Mouse (Mus musculus): ENCODE measurements around the gene Wnt7a. TPM values are rescaled to one million over a fixed set of nuclear protein-coding genes. Genes with fewer than 3 reads are reported as not detected.

Gene Wnt7a
- total RNA-seq (2015) (not detected in 2 replicates), total RNA-seq (2017) (not detected in 2 replicates)

DNA sequence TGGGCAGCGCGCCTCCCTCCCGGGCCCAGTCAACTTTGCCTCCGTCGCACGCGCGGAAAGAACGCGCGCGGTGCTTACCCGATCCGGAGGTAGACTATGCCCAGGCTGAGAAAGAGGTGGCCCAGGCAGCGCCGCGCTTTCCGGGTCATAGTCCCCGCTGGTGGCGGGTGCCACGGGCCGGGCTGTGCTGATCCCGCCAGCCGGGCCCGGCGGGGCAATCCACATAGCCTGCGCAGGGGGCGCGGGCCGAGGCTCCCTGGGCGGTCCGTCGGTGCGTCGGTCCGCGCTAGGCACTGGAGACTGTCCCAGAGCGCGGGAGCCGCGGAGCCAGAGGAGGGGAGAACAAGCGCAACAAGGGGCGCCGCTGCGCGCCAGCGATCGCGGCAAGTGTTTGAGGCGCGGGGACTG, at the start of gene Wnt7a:
Wnt7a (minus strand) TSS at position 403 of the 408 bp plus-strand sequence.
- no peak for ATAC-seq (ENCODE audit: poor library complexity, severe bottlenecking)

DNA sequence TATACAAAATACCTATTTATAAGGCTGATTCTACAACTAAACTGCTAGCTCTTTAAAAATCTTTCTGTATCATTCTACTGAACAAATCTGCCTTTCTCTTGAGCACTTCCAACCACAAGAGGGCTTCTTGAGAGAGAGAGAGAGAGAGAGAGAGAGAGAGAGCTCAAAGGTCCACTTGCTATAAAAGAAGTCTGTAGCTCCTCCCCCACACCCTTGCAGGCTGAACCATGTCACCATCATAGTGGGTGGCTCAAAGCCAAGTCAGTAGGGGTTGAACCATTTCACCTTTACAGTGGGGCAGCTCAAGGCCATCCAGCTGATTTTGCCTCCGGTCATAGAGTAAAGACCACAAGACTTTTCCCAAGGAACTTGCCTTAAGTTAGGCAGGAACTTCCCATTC, 48.3 kb upstream of the Wnt7a start:
- ATAC-seq (ENCODE audit: poor library complexity, severe bottlenecking), result no peak

DNA sequence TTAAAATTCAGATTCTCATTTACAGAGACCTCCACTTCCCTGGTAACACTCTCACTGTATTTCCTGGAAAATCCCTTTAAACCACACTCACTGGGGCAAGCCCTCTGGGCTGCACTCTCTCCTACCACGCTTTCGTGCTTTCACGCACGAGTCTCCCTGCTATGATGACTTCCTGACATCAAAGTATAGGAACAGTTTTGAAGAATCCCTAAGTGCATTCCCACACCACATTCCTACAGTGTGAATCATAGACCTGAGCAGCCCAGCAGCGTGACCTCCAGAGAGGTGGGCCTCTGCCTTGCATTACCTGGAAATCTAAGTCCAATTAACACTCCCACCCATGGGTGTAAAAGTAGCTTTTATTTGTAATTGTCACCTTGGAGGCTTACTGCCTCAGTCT, 43.4 kb upstream of the Wnt7a start:
- ATAC-seq (ENCODE audit: poor library complexity, severe bottlenecking), result no peak

DNA sequence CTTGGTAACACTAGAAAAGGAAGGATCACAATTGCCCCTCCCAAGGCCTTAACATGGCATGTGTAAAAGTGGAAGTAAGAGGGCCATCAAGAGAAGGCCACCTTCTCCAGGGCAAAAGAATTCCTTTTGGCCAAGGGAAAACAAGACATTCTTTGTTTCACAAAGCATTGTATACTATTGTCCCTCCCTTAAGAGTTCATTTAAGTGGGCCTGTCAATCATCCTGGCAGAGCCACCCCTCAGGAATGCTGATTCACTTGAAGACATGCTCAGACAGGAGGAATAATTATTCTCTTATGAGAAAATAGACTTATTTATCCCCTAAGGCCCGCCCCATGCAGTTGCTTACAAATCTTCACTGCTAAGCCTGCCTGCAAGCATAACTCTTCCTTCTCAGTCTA, 40.9 kb upstream of the Wnt7a start:
- ATAC-seq (ENCODE audit: poor library complexity, severe bottlenecking), result no peak

DNA sequence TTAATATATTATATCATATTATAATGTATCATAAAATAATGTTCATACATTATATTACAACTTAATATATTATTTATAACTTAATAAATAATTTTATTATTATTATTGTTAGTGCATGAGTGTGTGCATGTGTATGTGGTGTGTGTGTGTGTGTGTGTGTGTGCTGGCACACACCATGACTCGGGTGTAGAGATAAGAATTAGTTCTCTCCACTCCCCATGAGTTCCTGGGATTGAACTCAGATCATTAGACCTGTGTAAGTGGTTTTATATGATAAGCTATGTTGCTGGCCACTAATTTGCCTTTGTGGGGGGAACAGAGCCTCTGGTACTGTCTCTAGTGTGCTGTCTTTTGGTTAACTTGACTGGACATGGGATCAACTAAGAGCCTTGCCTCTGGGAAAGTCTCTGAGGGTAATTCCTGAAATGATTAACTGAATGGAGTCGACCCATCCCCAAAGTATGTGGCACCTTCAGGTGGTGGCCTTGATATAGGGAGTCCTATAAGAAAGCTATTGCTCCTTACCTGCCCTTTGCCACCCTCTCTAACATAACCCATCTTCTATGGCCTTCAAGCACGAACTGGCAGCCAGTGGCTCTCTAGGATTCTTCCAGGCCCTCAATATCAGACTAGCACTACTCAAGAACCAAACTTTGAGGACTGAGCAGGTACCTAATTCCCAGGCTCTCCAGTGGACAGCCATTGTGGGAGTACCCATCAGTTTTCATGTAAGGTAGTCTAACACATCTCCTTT, 38.5 kb upstream of the Wnt7a start:
- ATAC-seq (ENCODE audit: poor library complexity, severe bottlenecking), result no peak

DNA sequence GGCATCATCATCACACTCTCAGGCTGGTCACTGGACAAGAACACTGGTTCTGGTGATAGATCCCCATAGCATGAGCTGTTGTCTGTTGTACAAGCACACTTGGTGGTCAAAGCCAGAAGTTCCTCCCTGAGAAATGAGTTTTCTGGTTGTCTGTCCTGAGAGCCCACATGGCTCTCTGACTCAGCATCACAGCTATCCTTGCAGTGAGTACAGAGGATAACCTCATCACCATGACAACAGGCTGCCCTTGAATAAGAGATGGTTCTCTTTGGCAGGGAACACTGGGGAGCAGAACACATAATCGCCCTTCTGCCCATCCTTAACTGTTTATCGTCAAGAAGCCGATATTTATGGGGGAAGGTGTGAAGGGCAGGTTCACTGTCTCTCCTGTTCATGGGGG, 34.2 kb upstream of the Wnt7a start:
- no peak for ATAC-seq (ENCODE audit: poor library complexity, severe bottlenecking)

DNA sequence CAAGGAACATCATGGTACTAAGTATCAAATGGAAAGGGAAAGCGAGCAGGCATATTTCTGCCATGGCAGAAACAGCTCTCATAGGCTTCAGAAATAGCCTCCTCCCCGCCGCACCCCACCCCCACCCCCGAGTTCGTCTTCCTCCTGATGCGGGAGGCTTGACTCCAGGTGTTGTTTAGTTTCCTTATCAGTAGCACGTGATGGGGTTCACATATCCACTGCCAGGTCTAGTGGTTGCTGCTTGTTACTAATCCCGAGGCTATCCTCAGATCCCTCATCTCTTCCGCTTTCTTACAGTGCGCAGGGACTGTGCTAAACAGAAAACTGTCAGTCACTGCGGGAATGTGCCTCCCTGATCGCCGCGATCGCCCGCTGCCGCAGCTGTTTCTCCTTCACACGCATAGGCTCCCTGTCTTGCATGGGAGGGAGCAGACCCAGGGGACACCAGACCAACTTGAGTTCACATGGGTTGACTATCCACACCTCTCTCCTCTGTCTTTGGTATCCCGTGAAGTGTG, 30.0 kb upstream of the Wnt7a start:
- peak; percentile 39 for ATAC-seq (ENCODE audit: poor library complexity, severe bottlenecking)

DNA sequence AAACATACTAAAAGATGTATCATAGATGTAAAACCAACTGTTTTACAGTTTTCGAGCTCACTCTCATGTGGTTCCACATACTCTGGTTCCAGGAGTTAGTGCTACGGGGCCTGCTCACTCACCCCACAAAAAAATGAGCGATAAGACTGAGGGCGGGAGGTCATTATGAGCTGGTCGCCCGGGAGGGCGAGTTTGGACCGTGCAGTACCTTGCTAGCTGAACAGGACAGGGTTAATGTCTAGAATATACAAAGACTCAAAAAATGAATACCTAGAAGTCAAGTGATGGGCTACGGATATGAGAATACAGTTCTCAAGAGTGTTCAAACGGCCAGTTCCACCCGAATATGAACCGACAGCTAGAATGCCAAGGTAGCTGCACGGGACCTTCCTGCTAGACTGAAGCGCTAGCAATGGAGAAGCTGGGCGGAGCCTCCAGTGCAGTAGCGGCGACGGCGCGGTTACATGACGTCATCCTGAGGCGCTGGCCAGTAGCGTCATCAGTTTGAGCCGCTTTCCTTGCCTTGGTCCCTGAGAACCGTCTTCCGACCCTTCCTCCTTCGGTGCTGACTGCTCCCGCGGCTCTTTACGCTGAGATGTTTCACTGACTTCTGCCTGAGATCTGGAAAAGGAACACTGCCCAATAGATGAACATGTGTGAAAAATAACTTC, 29.4 kb upstream of the Wnt7a start:
- ATAC-seq (ENCODE audit: poor library complexity, severe bottlenecking), result peak; percentile 99

DNA sequence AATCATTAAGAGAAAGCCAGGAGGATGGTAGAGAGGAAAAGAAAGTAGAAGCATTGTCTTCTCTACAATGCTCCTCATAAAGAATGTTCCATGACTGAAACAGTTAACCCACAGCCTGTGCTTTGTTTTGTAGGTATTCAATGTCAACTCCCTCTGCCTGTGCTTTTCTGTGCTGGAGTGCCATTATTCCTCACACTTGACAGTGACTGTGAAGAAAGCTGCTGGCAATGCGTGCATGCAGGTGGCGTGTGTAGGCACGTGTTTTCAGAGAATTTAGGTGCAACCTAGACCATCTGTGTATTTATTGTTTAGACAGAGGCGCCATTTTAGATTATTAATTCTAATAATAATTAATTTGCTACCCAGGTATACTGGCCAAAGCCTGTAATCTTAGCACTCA, 13.0 kb upstream of the Wnt7a start:
- no peak for ATAC-seq (ENCODE audit: poor library complexity, severe bottlenecking)

DNA sequence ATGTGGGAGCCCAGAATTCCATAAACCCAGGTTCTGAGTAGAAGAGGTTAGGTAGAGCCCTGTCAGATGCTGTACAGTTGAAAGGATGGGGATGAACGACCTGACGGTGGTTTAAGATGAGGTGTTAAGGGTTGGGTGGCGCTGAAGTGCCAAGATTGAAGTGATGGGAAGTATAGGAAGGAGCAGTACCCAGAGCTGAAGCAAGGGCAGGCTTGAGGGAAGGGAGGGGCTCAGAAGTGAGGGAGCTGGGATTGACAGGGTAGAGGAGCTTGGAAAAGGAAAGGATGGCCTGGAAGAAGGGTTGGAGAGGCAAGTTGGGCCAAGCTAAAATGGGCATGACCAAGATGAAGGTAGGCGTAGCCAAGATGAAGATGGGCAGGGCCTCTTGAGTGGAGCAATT, 10.5 kb upstream of the Wnt7a start:
- ATAC-seq (ENCODE audit: poor library complexity, severe bottlenecking), result no peak

DNA sequence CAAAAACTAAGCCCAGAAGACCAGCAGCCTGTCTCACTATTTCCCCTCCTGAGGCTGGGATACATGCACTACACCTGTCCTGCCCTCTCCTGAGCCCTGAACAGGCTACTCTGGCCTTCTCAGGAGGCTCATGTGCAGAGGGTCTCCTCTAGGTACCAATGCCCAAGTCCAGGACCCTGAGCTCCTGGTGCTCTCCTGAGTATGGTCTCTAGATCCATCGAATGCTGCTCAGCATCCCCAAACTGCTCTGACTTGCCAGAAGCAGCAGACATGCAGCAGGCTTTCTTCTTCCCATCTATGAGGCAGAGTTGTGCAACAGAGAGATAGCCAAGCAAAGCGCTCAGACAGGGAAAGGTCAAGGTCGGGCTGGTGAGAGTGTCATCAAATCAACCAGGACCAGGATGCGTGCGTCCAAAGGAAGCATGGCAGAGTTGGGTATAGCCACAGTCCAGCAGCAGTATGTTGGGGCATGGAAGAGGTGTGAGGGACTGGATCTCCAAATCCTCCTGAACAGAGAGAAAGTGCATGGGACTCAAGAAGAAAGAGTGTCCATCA, 6.2 kb upstream of the Wnt7a start:
- ATAC-seq (ENCODE audit: poor library complexity, severe bottlenecking), result no peak

DNA sequence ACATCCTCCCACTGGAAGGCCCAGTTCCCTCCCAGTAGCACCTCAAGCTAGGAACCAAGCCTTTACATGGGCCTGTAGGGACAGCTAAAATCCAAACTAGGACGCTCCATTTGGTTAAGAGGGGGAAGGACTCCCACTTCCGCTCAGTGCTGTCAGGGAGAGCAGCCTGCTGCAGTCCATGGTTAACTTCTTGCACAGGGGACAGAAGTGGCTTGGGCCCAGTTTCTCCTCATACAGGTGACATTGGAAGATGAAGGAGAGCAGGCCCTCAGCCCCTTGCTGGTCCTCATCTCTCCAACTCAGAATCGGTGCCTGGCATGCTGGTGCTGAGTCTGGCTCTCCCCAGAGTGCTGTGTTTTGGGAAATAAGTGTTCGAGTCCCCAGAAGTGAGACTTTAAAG, 5.0 kb upstream of the Wnt7a start:
- ATAC-seq (ENCODE audit: poor library complexity, severe bottlenecking), result no peak

DNA sequence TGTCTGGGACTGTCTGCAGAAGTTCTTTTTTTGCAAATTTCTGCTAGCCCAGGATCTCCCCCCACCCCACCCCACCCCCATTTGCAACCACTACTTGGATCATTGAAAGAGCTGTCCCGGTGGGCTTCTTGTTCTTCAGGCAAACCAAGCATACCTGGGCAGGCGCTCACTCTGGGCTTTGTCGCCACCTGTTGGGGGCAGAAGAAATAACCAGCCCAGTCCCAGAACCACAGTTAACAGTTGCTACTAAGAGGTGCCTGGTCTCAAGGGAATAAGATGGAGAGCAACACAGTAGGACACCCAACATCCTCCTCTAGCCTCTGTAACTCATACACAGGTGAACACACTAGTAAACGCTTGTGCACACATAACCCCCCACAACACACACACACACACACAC, 3.7 kb upstream of the Wnt7a start:
- ATAC-seq (ENCODE audit: poor library complexity, severe bottlenecking), result peak; percentile 45; the same call in 1 of the 2 replicates

DNA sequence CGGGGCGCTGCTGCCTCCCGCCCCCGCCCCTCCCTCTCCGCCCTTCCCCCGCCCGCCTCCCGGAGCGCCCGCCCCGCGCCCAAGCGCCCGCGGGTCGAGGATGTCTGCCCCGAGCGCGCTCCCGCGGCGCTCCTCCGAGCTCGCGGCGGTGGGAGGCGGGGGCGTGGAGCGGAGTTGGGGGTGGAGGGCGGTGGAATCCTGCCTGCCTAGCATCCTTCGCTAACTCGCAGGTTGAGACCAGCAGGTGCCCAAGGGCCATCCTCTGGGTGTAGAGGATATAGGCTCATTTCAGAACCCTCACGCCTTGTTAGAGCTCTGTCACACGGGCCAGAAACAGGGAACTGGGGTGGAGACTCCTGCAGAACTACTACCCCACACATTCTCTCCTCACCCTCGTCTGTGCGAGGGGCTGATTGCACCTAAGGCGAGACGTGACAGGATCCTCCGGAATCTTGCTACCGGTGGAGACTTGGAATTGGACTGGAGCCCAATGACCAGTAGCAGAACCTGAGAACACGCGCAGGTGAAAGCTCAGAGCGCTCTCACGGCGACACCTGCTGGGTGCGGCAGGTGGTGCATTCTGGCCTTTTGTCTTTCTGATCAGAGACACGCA, 312 bp upstream of the Wnt7a start:
- peak; percentile 73 for ATAC-seq (ENCODE audit: poor library complexity, severe bottlenecking)

DNA sequence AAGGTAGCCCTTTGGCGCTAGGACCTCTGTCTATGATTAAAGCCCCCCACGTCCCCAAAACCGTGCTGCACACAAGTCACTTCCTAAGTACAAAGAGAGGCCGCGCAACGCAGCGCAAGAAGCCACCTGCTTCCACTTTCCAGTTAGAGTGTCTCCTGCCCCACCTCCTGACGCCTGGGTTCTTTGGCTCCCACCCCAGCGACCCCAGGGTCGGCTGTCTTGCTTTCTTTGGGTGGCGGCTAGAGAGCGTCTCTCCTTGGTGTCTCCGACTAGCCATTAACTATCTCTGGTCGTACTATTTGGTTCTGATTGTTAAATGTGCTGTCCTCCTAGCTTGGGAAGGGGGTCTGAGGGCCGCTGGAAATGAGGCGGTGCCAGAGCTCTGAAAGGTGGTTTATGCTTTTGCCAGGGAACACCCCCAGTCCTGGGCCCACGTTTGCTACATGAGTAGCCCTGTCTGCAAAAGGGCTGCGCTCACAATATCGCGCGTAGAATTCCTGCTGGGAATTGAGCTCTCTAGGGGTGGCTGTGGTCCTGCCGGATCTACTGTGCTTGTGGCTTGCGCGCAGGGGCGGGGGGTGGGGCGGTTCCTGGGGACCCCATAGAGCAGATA, 889 bp downstream of the Wnt7a start:
- no peak for ATAC-seq (ENCODE audit: poor library complexity, severe bottlenecking)

DNA sequence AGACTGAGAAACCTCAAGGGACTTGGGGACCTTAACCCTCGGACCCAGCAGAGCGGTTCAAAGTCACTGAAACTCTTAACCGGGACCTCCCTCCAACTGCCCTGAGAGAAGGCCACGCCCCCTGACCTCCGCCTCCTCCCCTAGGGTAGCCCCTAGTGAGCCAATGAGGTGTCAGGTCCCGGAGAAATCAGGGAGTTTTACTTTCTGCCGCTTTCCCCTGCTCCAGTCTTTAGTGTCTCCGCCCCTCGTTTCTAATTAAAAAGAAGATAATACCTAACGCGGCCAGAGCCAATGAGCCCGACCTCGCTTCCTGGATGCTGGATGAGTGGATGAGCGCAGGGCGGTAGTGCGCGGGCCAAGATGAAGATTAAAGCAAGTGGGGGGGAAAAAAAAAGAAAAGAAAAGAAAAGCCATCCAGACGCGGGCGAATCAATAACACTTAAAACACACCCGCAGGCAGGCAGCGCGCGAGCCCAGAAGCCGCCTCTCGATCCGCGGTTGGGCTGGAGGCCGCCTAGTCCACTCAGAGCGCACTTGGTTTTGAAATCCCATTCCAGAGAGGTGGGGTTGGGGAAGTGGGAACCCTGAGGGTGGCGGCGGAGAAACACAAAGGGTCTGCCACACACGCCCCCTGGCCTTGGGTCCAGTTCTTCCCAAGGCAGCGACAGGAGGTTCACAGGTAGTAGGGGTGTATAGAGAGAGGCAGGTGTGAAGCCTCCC, 1.6 kb downstream of the Wnt7a start:
- ATAC-seq (ENCODE audit: poor library complexity, severe bottlenecking), result no peak

DNA sequence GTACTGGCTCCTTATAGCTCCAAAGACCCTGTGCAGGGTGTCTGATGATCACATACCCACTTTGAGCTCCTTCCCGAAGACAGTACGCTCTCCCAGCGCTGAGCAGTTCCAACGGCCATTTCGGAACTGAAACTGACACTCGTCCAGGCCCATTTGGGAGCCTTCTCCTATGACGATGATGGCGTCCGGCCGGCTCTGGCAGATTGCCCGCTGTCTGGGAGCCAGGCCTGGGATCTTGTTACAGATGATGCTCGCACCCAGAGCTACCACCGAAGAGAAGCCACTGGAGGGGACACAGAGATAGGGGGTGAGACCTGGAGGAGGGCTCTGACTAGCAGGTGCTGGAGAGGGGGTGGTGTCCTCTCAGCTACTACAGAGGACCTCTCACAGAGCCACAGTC, 2.5 kb downstream of the Wnt7a start:
- ATAC-seq (ENCODE audit: poor library complexity, severe bottlenecking), result no peak

DNA sequence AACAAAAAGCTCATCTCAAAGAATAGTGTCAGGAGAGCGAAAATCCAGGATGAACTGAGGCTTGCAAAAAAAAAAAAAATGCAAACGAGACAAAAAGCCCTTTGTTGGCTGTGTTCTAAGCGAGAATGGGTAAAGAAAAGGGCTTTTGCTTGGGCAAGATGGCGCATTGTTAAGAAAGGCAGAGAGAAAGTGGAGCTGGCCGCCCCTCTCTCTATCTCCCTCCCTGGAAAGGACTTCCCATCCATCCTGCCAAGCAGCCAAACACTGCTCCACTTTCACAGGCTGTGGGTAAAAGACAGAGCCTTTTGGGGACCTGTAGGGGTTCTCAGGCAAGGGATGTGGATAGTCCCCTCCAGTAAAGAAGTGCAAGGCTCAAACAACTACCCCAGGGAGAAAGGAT, 9.6 kb downstream of the Wnt7a start:
- ATAC-seq (ENCODE audit: poor library complexity, severe bottlenecking), result no peak

DNA sequence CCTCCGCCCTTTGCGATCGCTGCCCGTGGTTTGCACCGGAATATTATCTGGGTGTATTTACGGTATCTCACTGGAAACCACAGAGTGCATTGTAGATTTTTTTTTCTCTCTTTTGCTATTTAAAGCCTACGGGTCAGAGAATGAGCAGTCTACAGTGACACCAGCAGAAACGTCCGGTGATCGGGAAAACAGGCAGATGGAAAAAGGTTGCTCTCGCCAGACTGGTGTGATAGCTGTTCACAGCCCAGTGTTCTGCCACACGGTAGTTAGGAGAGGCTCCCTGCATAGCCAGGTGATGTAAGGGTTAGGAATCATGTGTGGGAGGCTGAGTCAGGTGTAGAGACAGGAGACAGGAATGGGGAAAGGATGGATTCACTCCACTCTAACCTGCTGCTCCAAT, 10.6 kb downstream of the Wnt7a start:
- ATAC-seq (ENCODE audit: poor library complexity, severe bottlenecking), result no peak

DNA sequence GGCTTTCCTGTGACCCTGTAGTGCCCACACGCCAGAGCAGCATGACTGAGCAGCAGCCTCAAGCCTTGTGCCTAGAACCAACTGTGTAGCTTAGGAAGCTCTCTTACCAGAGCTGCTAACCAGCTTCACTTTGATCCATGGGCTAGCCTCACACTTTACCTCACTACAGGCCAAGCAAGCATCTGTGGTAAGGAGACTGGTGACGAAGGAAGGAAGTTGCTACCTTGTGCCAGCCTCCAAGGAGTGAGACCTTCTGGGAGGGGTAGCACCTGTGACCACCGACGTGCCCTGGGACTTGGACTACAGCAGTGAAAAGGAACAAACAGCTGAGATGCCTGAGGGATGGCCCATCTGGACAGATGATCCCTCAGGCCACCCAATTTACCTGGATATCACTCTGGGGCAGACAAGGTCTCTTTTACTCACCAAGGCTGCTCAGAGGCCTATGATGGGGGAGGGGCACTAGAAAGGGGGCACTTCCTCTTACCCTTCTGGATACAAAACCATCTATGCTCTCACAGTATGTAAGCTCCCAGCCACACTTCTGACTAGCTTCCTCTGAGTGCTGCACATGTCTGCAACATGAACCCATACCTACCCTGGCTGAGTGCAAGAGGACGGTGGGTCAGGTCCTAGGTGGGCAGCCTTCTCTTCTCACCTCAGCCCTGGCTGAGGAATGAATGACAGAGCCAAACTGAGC, 18.5 kb downstream of the Wnt7a start:
- ATAC-seq (ENCODE audit: poor library complexity, severe bottlenecking), result no peak

All from megakaryocyte, adult 5-6 weeks (primary cell).